Mouse (Mus musculus) stomach, embryonic 16.5 days (tissue): ENCODE measurements around the gene Ffar3. TPM values are rescaled to one million over a fixed set of nuclear protein-coding genes. Genes with fewer than 3 reads are reported as not detected.

ENCODE experiments used
- ATAC-seq: fragments of 200-750 bp; cut with Nextera tagmentation; 2 replicates; pipeline ENCODE4 v1.8.0; 2017; ENCODE audit warnings: moderate number of reproducible peaks, moderate TSS enrichment; ENCODE audit not compliant: insufficient read depth, low FRiP score
- H3K27ac ChIP-seq: fragments of 300-500 bp; sonication (generic); 2 replicates; pipeline ENCODE4 v1.5.1; 2014; ENCODE audit warnings: low read length
- H3K27me3 ChIP-seq: fragments of 300-500 bp; sonication (generic); 2 replicates; pipeline ENCODE4 v1.6.1; 2014; ENCODE audit warnings: low read length, control low read depth, mixed read lengths; ENCODE audit not compliant: control insufficient read depth, insufficient read depth
- H3K36me3 ChIP-seq: fragments of 300-500 bp; sonication (generic); 2 replicates; pipeline ENCODE4 v1.6.1; 2014; ENCODE audit warnings: low read length; ENCODE audit not compliant: control insufficient read depth, insufficient read depth
- H3K4me1 ChIP-seq: fragments of 300-500 bp; sonication (generic); 2 replicates; pipeline ENCODE4 v1.6.1; 2014; ENCODE audit warnings: low read length, control low read depth, mixed read lengths; ENCODE audit not compliant: control insufficient read depth, insufficient read depth
- H3K4me2 ChIP-seq: fragments of 300-500 bp; sonication (generic); 2 replicates; pipeline ENCODE4 v1.6.1; 2014; ENCODE audit warnings: low read depth, low read length, mixed read lengths
- H3K4me3 ChIP-seq: fragments of 300-500 bp; sonication (generic); replicated peaks from 2 replicates; pipeline ENCODE4 v1.5.1; 2014; ENCODE audit warnings: mild to moderate bottlenecking, low read length
- H3K9ac ChIP-seq: fragments of 300-500 bp; sonication (generic); 2 replicates; pipeline ENCODE4 v1.6.1; 2014; ENCODE audit warnings: low read length
- H3K9me3 ChIP-seq: fragments of 300-500 bp; sonication (generic); replicated peaks from 2 replicates; pipeline ENCODE4 v1.6.1; 2016; ENCODE audit warnings: low read length, control low read depth; ENCODE audit not compliant: control insufficient read depth
- WGBS: fragments of 180-500 bp; shearing (Covaris S2); extraction: QIAGEN DNeasy Blood & Tissue Kit; methylation state at CpG from one replicate; pipeline ENCODE4 v1.1.7; 2014; 5-methylcytosine and 5-hydroxymethylcytosine counted together
- polyA plus RNA-seq: library from polyadenylated mRNA; unstranded; fragments of >200 nt; fragmentation: Nextera tagmentation; extraction: Ambion mirVana; gene quantifications from 2 replicates; pipeline ENCODE4 v1.2.1, GENCODE M21; 2015

Ffar3 gene
- polyA plus RNA-seq, 1 experiment from 2014 or later = 0.44 TPM

GRCm38 (mm10) chr7:30857746-30858145 lies 1.8 kb upstream of the Ffar3 start:
- no peaks in the 10 kb centered on the region for H3K4me1 ChIP-seq
- no peaks in the 10 kb centered on the region for H3K36me3 ChIP-seq
- H3K27me3 ChIP-seq = no peaks in the 10 kb centered on the region
- WGBS = 66% methylated on average over 1 of the region's 1 CpGs
- no peak overlapping the region for H3K27ac ChIP-seq
- H3K9ac ChIP-seq = no peak overlapping the region
- H3K4me3 ChIP-seq = no peak overlapping the region
- ATAC-seq = no peak
- H3K9me3 ChIP-seq = no peaks in the 10 kb centered on the region
- H3K4me2 ChIP-seq = no peak overlapping the region

DNA sequence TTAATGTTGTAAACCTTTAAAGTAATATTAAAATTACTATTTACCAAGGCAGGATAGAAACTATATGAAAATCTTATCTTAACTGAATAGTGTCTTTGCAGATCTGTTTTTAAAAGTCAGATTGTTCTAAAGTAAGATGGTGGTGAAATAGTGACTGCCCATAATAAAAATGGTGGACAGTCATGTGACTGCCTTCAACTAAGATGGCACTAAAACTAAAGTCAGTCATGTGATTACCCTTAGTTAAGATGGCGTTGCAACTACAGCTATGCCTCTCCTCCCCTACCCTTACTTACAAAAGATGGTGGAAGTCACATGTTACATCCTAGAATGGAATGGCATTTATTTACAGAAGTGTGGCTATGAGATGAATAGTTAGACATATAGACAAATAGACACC lies 4.6 kb downstream of the Ffar3 start:
- Histone ChIP-seq H3K27me3 (no peaks in the 10 kb centered on the region), H3K27ac (no peak overlapping the region), H3K9me3 (no peaks in the 10 kb centered on the region), H3K4me1 (no peaks in the 10 kb centered on the region), H3K36me3 (no peaks in the 10 kb centered on the region), H3K4me2 (no peak overlapping the region), H3K4me3 (no peak overlapping the region), H3K9ac (no peak overlapping the region)
- ATAC-seq = no peak
- 73% methylated on average over 1 of the region's 1 CpGs for WGBS

DNA sequence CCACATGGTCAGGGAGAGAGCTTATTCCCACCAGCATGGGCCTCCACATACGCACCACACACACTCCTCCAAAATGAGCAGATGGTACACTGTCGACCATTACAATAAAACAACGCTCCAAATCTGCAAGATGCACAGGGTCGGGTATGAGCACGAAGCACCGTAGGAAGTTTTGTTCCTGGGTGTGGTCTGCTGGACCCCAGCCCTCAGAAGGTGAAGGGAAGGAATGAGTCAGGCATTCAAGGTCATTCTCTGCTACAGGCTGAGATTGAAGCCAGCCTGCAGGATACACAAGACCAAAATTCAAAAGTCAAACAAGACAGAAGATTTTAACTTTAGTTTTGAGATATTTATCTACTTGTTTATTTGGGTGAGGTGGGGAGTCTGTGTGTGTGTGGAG lies 8.0 kb downstream of the Ffar3 start:
- 59% methylated on average over 6 of the region's 6 CpGs for WGBS
- Histone ChIP-seq H3K4me1 (no peaks in the 10 kb centered on the region), H3K36me3 (no peaks in the 10 kb centered on the region), H3K9ac (no peak overlapping the region), H3K4me3 (no peak overlapping the region), H3K9me3 (no peaks in the 10 kb centered on the region), H3K27me3 (no peaks in the 10 kb centered on the region), H3K27ac (no peak overlapping the region), H3K4me2 (no peak overlapping the region)
- ATAC-seq = no peak

- 61% methylated on average over 5 of the region's 5 CpGs for WGBS
- no peak for ATAC-seq
- Histone ChIP-seq H3K4me3 (no peak overlapping the region), H3K4me2 (no peak overlapping the region), H3K9ac (no peak overlapping the region), H3K4me1 (no peaks in the 10 kb centered on the region), H3K9me3 (no peaks in the 10 kb centered on the region), H3K27me3 (no peaks in the 10 kb centered on the region), H3K36me3 (no peaks in the 10 kb centered on the region), H3K27ac (no peak overlapping the region)
Measured at GRCm38 (mm10) chr7:30847386-30847785, 8.6 kb downstream of the Ffar3 start.

GRCm38 (mm10) chr7:30846505-30847053 lies 9.4 kb downstream of the Ffar3 start:
- Histone ChIP-seq H3K36me3 (no peaks in the 10 kb centered on the region), H3K4me1 (no peaks in the 10 kb centered on the region), H3K27me3 (no peaks in the 10 kb centered on the region), H3K27ac (no peak overlapping the region), H3K9ac (no peak overlapping the region), H3K4me2 (no peak overlapping the region), H3K9me3 (no peaks in the 10 kb centered on the region), H3K4me3 (no peak overlapping the region)
- no peak for ATAC-seq
- 54% methylated on average over 2 of the region's 2 CpGs for WGBS

DNA sequence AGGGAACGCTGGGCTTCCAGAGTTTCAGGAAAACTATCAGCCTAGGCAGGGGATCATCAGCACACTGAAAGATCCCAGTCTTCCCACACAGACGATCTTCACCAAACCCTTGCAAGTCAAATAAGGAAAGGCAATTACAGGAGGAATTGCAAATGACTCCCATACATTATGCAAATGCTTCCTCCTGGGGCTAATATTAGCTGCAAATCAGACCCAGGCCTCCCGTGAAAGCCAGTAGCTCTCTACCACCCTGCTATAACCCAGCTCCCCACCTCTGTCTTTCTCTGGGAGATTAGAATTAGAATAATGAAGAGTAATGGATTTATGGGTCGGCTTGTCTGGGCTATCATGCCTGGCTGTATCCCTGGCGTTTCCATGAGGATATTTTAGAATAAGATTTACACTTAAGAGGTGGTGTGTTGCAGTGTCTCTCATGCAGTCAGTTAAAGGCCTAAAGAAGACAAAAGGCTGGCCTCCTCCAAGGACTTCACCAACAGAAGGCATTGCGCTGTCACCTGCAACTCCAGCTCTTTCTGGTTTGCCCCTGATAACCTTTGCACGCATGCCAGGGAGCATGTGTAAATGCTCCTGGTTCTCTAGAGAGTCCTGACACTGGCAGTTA lies 11.2 kb downstream of the Ffar3 start:
- no peaks in the 10 kb centered on the region for H3K27me3 ChIP-seq
- 30% methylated on average over 7 of the region's 7 CpGs for WGBS
- H3K4me1 ChIP-seq = no peaks in the 10 kb centered on the region
- no peak overlapping the region for H3K4me2 ChIP-seq
- H3K36me3 ChIP-seq = no peaks in the 10 kb centered on the region
- no peak overlapping the region for H3K9ac ChIP-seq
- ATAC-seq = no peak
- H3K4me3 ChIP-seq = no peak overlapping the region
- no peak overlapping the region for H3K27ac ChIP-seq
- H3K9me3 ChIP-seq = no peaks in the 10 kb centered on the region

GRCm38 (mm10) chr7:30842092-30842491 lies 13.9 kb downstream of the Ffar3 start:
- Histone ChIP-seq H3K27me3 (no peaks in the 10 kb centered on the region), H3K27ac (no peak overlapping the region), H3K4me2 (no peak overlapping the region), H3K36me3 (no peaks in the 10 kb centered on the region), H3K4me3 (no peak overlapping the region), H3K4me1 (no peaks in the 10 kb centered on the region), H3K9me3 (no peaks in the 10 kb centered on the region), H3K9ac (no peak overlapping the region)
- WGBS = 82% methylated on average over 5 of the region's 5 CpGs
- ATAC-seq = no peak

- 53% methylated on average over 4 of the region's 4 CpGs for WGBS
- H3K4me3 ChIP-seq = no peak overlapping the region
- H3K27me3 ChIP-seq = no peaks in the 10 kb centered on the region
- no peak overlapping the region for H3K27ac ChIP-seq
- no peaks in the 10 kb centered on the region for H3K4me1 ChIP-seq
- H3K36me3 ChIP-seq = no peaks in the 10 kb centered on the region
- H3K9ac ChIP-seq = no peak overlapping the region
- no peaks in the 10 kb centered on the region for H3K9me3 ChIP-seq
- no peak overlapping the region for H3K4me2 ChIP-seq
- ATAC-seq = no peak
Measured at GRCm38 (mm10) chr7:30841379-30841778, 14.6 kb downstream of the Ffar3 start.

- Histone ChIP-seq H3K27me3 (no peaks in the 10 kb centered on the region), H3K27ac (no peak overlapping the region), H3K9ac (no peak overlapping the region), H3K36me3 (no peaks in the 10 kb centered on the region), H3K9me3 (no peaks in the 10 kb centered on the region), H3K4me2 (no peak overlapping the region), H3K4me3 (no peak overlapping the region), H3K4me1 (no peaks in the 10 kb centered on the region)
- no peak for ATAC-seq
- WGBS = 66% methylated on average over 3 of the region's 3 CpGs
Measured at GRCm38 (mm10) chr7:30840306-30840705, 15.7 kb downstream of the Ffar3 start.
